Mouse (Mus musculus) intestine, postnatal 0 days (tissue): ENCODE measurements at regions not wholly inside any gene's neighbourhood (a gene's known extent, or its start where the extent isn't known, plus 50 kb on each side); places are given as distances from the start of the nearest gene placed in this dataset.

Experiments
- ATAC-seq: fragments of 200-750 bp; cut with Nextera tagmentation; 2 replicates; pipeline ENCODE4 v1.8.0; 2017; ENCODE audit warnings: mild to moderate bottlenecking, moderate TSS enrichment, moderate library complexity
- H3K27ac ChIP-seq: fragments of 300-500 bp; sonication (generic); 2 replicates; pipeline ENCODE4 v1.5.1; 2014; ENCODE audit warnings: mild to moderate bottlenecking, low read depth, low read length, moderate library complexity
- H3K27me3 ChIP-seq: fragments of 300-500 bp; sonication (generic); replicated peaks from 2 replicates; pipeline ENCODE4 v1.6.1; 2014; ENCODE audit warnings: low read length, mixed read lengths; ENCODE audit not compliant: control insufficient read depth, insufficient read depth
- H3K36me3 ChIP-seq: fragments of 300-500 bp; sonication (generic); 2 replicates; pipeline ENCODE4 v1.6.1; 2014; ENCODE audit warnings: mild to moderate bottlenecking, moderate library complexity; ENCODE audit not compliant: control insufficient read depth, insufficient read depth
- H3K4me1 ChIP-seq: fragments of 300-500 bp; sonication (generic); replicated peaks from 2 replicates; pipeline ENCODE4 v1.6.1; 2014; ENCODE audit warnings: antibody characterized with exemption, low read length, mixed read lengths; ENCODE audit not compliant: control insufficient read depth, insufficient read depth
- H3K4me2 ChIP-seq: fragments of 300-500 bp; sonication (generic); replicated peaks from 2 replicates; pipeline ENCODE4 v1.6.1; 2014; ENCODE audit warnings: low read depth, mild to moderate bottlenecking, moderate library complexity
- H3K4me3 ChIP-seq: fragments of 300-500 bp; sonication (generic); 2 replicates; pipeline ENCODE4 v1.5.1; 2014; ENCODE audit warnings: low read depth, low read length
- H3K9ac ChIP-seq: fragments of 300-500 bp; sonication (generic); 2 replicates; pipeline ENCODE4 v1.6.1; 2014; ENCODE audit warnings: mild to moderate bottlenecking, low read depth, low read length
- H3K9me3 ChIP-seq: fragments of 300-500 bp; sonication (generic); 2 replicates; pipeline ENCODE4 v1.6.1; 2016; ENCODE audit warnings: mixed run types; ENCODE audit not compliant: control insufficient read depth
- CTCF ChIP-seq: sonication (generic); IDR thresholded peaks from 2 replicates; pipeline ENCODE4 v1.5.1; 2016; ENCODE audit warnings: low read depth, mild to moderate bottlenecking, control low read depth, antibody characterized with exemption, moderate library complexity
- WGBS: fragments of 180-500 bp; shearing (Covaris S2); extraction: QIAGEN DNeasy Blood & Tissue Kit; methylation state at CpG from one replicate; pipeline ENCODE4 v1.1.7; 2014; 5-methylcytosine and 5-hydroxymethylcytosine counted together

- no peak for TF ChIP-seq CTCF
- Histone ChIP-seq H3K27me3 (no peaks in the 10 kb centered on the region), H3K36me3 (no peaks in the 10 kb centered on the region), H3K4me2 (no peak overlapping the region), H3K9me3 (no peaks in the 10 kb centered on the region), H3K9ac (no peak overlapping the region), H3K4me1 (no peaks in the 10 kb centered on the region), H3K27ac (no peak overlapping the region), H3K4me3 (no peak overlapping the region)
- no peak for ATAC-seq
- 86% methylated on average over 5 of the region's 5 CpGs for WGBS
Measured at GRCm38 (mm10) chr17:9357572-9358159, 64.2 kb upstream of the Gm17728 start.
